Mouse (Mus musculus) 3134 (cell line): ENCODE data around the gene Rps6ka5.
A peak's percentile ranks its signal among the peaks of the same experiment; 100 is the strongest.

ENCODE experiments used
- DNase-seq: peaks from one replicate; pipeline ENCODE4 v3.0.0-alpha.2; 2011; ENCODE audit warnings: low spot score; ENCODE audit not compliant: insufficient read length; ENCODE audit errors: extremely low read depth

The Rps6ka5 gene

GRCm38 (mm10) chr12:100725458-100725786 lies 1.4 kb downstream of the Rps6ka5 start:
- DNase-seq, result no peak

GRCm38 (mm10) chr12:100724606-100725457 lies 2.0 kb downstream of the Rps6ka5 start:
- DNase-seq, result peak; percentile 99

DNA sequence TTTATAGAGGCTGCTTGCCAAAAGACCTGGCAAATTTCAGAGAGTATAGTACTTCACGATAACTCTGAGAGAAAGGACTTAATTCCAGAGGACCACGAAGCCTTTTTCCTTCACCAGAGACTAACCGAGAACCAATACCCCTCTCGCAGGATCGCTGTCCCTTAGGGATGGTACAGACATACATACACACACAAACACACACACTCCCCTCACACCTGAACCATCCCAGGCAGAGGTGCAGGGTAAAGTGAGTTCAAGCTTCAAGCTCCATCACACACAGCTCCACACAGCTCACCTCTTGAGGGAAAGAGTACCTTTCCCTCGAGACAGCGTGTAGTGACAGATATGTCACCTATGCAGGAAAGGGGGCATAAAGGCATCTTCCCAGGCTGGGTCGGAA lies 2.6 kb downstream of the Rps6ka5 start:
- DNase-seq, result no peak

- DNase-seq, result no peak
Measured at GRCm38 (mm10) chr12:100720801-100721200, 6.0 kb downstream of the Rps6ka5 start.

GRCm38 (mm10) chr12:100717446-100717845 lies 9.3 kb downstream of the Rps6ka5 start:
- DNase-seq, result no peak

- no peak for DNase-seq
Measured at GRCm38 (mm10) chr12:100716969-100717368, 9.8 kb downstream of the Rps6ka5 start.

DNA sequence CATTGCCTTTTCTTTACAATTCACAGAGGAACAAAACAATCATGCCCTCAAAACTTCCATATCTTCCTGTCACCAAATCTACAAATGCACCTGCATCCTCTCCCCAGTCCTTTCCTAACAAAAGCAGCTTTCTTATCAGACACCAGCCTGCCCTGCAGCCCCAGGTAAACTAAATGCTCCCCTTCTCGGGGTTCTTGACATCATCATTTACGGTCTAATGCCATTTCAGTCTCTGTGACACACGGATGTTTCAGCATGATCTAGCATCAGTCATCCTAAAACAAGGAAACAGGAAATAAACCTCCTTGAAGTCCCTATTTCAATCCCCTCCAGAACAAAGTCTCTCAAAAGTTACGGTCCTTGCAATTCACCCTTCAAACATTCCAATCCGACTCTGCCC lies 15.0 kb downstream of the Rps6ka5 start:
- DNase-seq, result no peak

- DNase-seq, result no peak
Measured at GRCm38 (mm10) chr12:100711116-100711691, 15.6 kb downstream of the Rps6ka5 start.

DNA sequence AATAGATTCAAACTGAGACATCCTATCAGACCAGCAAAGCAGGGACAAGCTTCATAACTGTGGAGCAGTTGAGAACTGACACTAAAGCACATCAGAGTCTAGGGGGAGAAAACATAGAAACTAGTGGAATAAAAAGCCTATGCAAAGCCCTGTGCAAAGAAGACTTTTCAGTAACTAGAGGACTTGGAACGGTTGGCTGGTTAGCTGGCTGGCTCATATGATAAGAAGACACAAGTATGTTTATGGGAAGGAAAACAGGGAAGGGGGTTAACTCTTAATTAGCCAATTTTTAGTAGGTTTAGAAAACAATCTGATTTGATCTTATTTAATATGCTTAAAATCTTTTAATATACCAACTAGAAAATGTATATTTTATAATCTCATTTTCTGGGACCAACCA lies 16.4 kb downstream of the Rps6ka5 start:
- DNase-seq, result no peak

DNA sequence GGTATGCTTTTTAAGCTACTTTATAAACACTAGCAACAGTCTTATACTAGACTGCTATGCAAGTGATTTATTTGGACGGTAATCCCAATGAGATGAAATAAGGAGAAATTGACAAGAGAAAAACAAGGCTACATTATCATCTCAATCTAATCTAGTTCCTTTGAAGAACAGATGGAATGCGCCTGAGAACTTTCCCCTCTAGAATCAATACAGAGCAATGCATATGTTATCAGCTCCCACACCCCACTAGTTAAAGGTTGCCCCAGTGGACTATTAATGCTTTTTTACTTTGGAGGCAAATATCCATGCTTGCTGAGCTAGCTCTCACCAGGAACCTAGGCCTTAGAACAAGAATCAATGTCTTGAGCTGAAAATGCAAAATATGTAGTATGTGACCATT lies 19.5 kb downstream of the Rps6ka5 start:
- no peak for DNase-seq

GRCm38 (mm10) chr12:100705057-100705722 lies 21.6 kb downstream of the Rps6ka5 start:
- no peak for DNase-seq

DNA sequence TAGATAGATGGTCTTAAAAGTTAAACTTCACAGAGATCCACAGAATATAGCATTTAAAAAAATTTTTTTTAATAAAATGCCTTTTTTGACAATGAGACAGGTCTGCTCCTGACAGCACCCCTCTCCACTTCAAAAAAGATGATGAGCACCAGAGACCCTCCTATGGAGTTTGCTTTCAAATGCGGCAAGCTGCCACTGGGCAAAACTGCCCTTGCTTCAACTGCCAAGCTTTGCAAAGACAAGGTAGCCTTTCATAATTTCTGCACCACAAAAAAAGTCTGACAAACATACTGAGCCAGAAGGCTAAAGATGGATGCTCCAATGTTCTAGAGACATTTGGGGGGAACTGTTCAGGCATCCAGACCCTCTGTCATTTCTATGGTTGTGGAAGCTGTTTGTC lies 28.8 kb downstream of the Rps6ka5 start:
- no peak for DNase-seq

GRCm38 (mm10) chr12:100696621-100697020 lies 30.2 kb downstream of the Rps6ka5 start:
- DNase-seq, result no peak

DNA sequence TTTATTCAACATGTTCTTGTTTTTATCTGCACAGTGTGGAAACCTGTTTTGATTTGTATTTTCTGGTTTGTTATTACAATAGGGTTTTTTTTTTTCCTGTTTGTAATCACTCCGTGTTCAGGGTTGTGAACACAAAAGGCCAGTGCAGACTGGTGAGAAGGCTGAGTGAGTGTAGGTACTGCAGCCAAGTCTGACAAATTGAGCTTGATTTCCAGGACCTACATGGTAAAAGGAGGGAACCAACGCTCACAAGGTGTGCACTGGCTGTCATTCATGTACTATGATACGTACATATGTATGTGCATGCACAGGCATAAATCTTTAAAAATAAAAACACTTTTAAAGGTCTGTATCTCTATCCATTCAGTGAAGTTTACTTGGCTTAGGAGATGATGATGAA lies 31.5 kb downstream of the Rps6ka5 start:
- no peak for DNase-seq

DNA sequence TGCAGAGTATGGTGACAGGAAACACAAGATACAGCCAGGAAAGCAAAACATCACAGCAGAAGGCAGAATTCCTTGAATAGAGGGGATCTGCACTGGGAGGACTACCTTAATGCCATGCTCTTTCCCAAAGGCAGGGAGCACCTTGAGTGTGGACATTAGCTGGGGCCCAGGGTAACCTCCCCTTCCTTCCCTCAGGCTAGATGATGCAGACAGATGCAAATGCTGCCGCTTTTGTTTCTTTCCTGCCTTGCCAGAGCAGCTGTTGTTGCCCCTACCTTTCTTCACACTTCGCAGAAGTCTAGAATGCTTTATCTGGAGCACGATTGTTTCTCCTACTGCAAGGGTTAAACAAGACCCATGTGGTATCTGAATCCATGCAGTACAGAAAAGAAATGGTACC lies 34.6 kb downstream of the Rps6ka5 start:
- DNase-seq, result no peak

DNA sequence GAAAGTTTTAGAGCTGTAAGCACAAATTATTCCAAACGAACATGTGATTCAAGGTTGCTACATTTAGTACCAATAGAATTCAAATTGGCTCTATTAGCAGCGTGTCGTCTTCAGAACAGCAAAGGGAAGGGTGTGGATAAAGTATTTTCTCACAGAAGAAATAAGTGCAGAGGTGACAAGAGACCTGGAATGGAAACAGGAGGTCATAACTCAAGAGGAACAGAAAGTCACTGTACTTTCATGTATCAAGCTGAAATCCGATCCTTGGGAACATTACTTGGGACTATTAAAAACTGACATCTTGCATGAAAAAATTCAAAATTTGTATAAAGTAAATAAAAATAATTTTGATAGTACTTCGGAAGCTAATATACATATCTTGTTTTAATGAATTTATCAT lies 36.3 kb downstream of the Rps6ka5 start:
- DNase-seq, result no peak

GRCm38 (mm10) chr12:100688177-100688576 lies 38.6 kb downstream of the Rps6ka5 start:
- DNase-seq, result no peak

DNA sequence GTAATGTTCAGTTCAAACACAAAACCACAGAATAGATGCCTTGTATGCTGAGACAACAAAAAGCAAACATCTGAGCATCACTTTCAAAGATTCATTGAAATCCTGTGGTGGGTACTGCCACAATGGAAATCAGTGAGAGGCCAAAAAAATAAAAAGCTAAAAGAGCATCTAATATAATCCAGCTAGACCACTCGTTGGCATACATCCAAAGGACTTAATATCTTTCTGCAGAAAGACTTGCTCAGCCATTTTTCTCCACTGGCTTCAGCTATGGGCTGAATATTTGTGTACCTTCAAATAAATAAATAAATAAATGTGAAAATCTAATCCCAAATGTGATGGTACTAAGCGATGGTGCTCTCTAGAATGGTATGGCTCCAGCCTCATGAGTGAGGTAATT lies 39.8 kb downstream of the Rps6ka5 start:
- no peak for DNase-seq

DNA sequence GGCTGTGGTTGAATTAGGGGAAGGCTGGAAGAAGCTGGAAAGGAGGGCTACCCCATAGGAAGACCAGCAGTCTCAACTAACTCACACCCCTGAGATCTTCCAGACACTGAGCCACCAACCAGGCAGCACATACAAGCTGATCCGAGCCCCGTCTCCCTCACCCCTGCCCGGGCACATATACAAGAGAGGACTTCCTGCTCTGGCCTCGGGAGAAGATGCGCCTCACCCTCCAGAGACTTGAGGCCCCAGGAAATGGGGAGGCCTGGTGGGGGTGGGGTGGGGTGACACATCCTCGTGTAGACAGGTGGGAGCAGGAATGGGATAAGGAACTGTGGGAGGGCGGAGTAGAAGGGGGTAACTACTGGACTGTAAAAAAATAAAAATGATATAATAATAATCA lies 45.0 kb downstream of the Rps6ka5 start:
- no peak for DNase-seq

DNA sequence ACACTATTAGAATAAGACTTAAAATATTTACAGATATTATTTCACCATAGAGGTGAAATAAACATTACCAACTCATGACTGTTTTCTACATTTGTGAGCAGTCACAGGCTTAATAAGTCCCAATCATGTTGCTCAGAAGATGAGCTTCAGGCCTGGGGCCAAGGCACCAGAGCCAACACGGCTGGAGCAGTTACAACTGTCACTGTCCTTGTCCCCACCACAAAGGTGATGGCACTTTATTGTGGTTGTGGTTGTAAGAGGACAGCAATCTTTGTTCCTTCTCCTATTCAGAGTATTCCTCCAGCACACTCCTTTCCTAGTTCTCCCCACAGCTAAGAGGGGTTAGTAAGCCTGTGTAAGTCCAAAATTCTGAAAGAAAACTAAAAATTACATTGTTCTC lies 45.5 kb downstream of the Rps6ka5 start:
- no peak for DNase-seq

DNA sequence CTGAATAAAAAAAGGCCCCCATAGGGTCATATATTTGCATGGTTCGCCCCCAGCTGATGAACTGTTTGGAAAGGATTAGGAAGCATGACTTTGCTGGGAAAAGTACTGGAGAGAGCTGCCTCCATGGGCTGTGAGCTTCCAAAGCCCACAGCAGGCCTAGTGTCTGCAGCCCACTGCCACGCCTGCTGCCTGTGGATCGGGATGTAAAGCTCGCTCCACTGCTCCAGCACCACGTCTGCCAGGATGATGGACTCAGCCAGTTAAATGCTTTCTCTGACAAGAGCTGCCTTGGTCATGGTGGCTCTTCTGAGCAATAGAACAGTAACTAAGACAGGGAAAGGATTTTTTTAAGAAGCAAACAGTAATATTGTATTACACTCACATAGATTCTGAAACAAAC lies 46.1 kb downstream of the Rps6ka5 start:
- no peak for DNase-seq

GRCm38 (mm10) chr12:100670647-100671199 lies 56.1 kb downstream of the Rps6ka5 start:
- no peak for DNase-seq
